Mouse (Mus musculus) ES-E14 (cell line): ENCODE measurements at regions not wholly inside any gene's neighbourhood (a gene's known extent, or its start where the extent isn't known, plus 50 kb on each side); places are given as distances from the start of the nearest gene placed in this dataset.

ENCODE experiments used
- HCFC1 ChIP-seq: IDR thresholded peaks from 2 replicates; pipeline ENCODE4 v1.6.1; 2012; ENCODE audit warnings: low read length, inconsistent platforms, borderline replicate concordance; ENCODE audit not compliant: insufficient read depth
- ZC3H11A ChIP-seq: IDR thresholded peaks from 2 replicates; pipeline ENCODE4 v1.6.1; 2012; ENCODE audit warnings: low read depth, mild to moderate bottlenecking, inconsistent platforms, low read length, borderline replicate concordance
- ZNF384 ChIP-seq: IDR thresholded peaks from 2 replicates; pipeline ENCODE4 v1.6.1; 2012; ENCODE audit warnings: low read depth, low read length, inconsistent platforms

GRCm38 (mm10) chr3:54487346-54487745 lies 126.4 kb downstream of the Postn start:
- TF ChIP-seq HCFC1, result no peak
- no peak for TF ChIP-seq ZNF384
- no peak for TF ChIP-seq ZC3H11A
